Mouse (Mus musculus) embryonic facial prominence, embryonic 15.5 days (tissue): ENCODE data around the gene Raet1e. TPM values are rescaled to one million over a fixed set of nuclear protein-coding genes. Genes with fewer than 3 reads are reported as not detected.
"Not testable (repeated sequence)": the region's sequence is repeated elsewhere in the genome, so short reads cannot be mapped to it uniquely, and the experiment has no call there.

Source experiments
- ATAC-seq: fragments of 200-750 bp; cut with Nextera tagmentation; 2 replicates; pipeline ENCODE4 v1.8.0; 2017; ENCODE audit warnings: low read depth, moderate TSS enrichment; ENCODE audit not compliant: insufficient number of reproducible peaks, low FRiP score, low TSS enrichment
- H3K27ac ChIP-seq: fragments of 300-500 bp; sonication (generic); replicated peaks from 2 replicates; pipeline ENCODE4 v1.5.1; 2015; ENCODE audit warnings: mild to moderate bottlenecking, inconsistent platforms
- H3K27me3 ChIP-seq: fragments of 300-500 bp; sonication (generic); 2 replicates; pipeline ENCODE4 v1.6.1; 2015; ENCODE audit warnings: inconsistent platforms
- H3K36me3 ChIP-seq: fragments of 300-500 bp; sonication (generic); 2 replicates; pipeline ENCODE4 v1.6.1; 2015; ENCODE audit warnings: mild to moderate bottlenecking, inconsistent platforms
- H3K4me1 ChIP-seq: fragments of 300-500 bp; sonication (generic); 2 replicates; pipeline ENCODE4 v1.6.1; 2015; ENCODE audit warnings: inconsistent platforms
- H3K4me2 ChIP-seq: fragments of 300-500 bp; sonication (generic); replicated peaks from 2 replicates; pipeline ENCODE4 v1.6.1; 2015; ENCODE audit warnings: mild to moderate bottlenecking, inconsistent platforms
- H3K4me3 ChIP-seq: fragments of 300-500 bp; sonication (generic); replicated peaks from 2 replicates; pipeline ENCODE4 v1.5.1; 2015; ENCODE audit warnings: mild to moderate bottlenecking, inconsistent platforms
- H3K9ac ChIP-seq: fragments of 300-500 bp; sonication (generic); 2 replicates; pipeline ENCODE4 v1.6.1; 2015; ENCODE audit warnings: inconsistent platforms
- H3K9me3 ChIP-seq: fragments of 300-500 bp; sonication (generic); replicated peaks from 2 replicates; pipeline ENCODE4 v1.6.1; 2016; ENCODE audit warnings: inconsistent platforms
- WGBS: fragments of 180-500 bp; shearing (Covaris S2); methylation state at CpG from one replicate; pipeline ENCODE4 v1.1.7; 2015; 5-methylcytosine and 5-hydroxymethylcytosine counted together
- polyA plus RNA-seq: library from polyadenylated mRNA; unstranded; fragments of >200 nt; fragmentation: Nextera tagmentation; extraction: Ambion mirVana; gene quantifications from 2 replicates; pipeline ENCODE4 v1.2.1, GENCODE M21; 2015

The Raet1e gene
- 5.1 and 5.6 TPM in 2 replicates for polyA plus RNA-seq

- H3K27ac ChIP-seq, H3K9me3 ChIP-seq, H3K36me3 ChIP-seq, H3K9ac ChIP-seq: not testable (repeated sequence)
- Histone ChIP-seq H3K4me2 (peak within 1 kb of the TSS; percentile 56), H3K4me3 (peak within 1 kb of the TSS; percentile 39), H3K4me1 (peaks cover 18% of the 10 kb centered on the region), H3K27me3 (peaks cover 66% of the 10 kb centered on the region)
- peak; percentile 47; the same call in 1 of the 2 replicates for ATAC-seq
- WGBS = 1% methylated on average over 48 of the region's 48 CpGs
Observed at GRCm38 (mm10) chr10:22158310-22158999, at the start of gene Raet1e, which contains the start of gene H60b. TSS of gene Raet1e (plus strand) at chr10:22158569. TSS of gene H60b (plus strand) at chr10:22158586.

GRCm38 (mm10) chr10:22140665-22141280 lies 17.6 kb upstream of the Raet1e start:
- ATAC-seq = no peak

GRCm38 (mm10) chr10:22142194-22142593 lies 16.2 kb upstream of the Raet1e start:
- not testable (repeated sequence) for H3K4me3 ChIP-seq, H3K27ac ChIP-seq, H3K9ac ChIP-seq, H3K27me3 ChIP-seq, H3K9me3 ChIP-seq, H3K4me2 ChIP-seq, H3K36me3 ChIP-seq, H3K4me1 ChIP-seq, ATAC-seq
- 82% methylated on average over 1 of the region's 1 CpGs for WGBS

More at GRCm38 (mm10) chr10:22140665-22141280, 17.6 kb upstream of the Raet1e start:
- Histone ChIP-seq H3K4me3 (peak overlapping the region; percentile 46), H3K9ac (peak overlapping the region; percentile 35; the same call in 1 of the 2 replicates), H3K4me1 (0 out of 2 replicates have a peak, but pooled peaks cover 5% of the 10 kb centered on the region), H3K27me3 (no peaks in the 10 kb centered on the region), H3K27ac (no peak overlapping the region), H3K36me3 (no peaks in the 10 kb centered on the region), H3K4me2 (peak overlapping the region; percentile 74), H3K9me3 (no peaks in the 10 kb centered on the region)
- 0% methylated on average over 19 of the region's 19 CpGs for WGBS

- no peak overlapping the region for H3K4me3 ChIP-seq
- 71% methylated on average over 5 of the region's 5 CpGs for WGBS
Observed at GRCm38 (mm10) chr10:22142926-22143325, 15.4 kb upstream of the Raet1e start.

GRCm38 (mm10) chr10:22148441-22149072 lies 9.8 kb upstream of the Raet1e start:
- Histone ChIP-seq H3K27me3 (peaks cover 26% of the 10 kb centered on the region), H3K9ac (peak overlapping the region; percentile 53), H3K36me3 (no peaks in the 10 kb centered on the region), H3K4me3 (peak overlapping the region; percentile 69), H3K9me3 (no peaks in the 10 kb centered on the region), H3K4me1 (peaks cover 26% of the 10 kb centered on the region), H3K27ac (no peak overlapping the region; the same call in 1 of the 2 replicates), H3K4me2 (peak overlapping the region; percentile 96)
- whole genome bisulfite sequencing = under 1% methylated on average over 50 of the region's 50 CpGs
- ATAC-seq = peak; percentile 84

More at GRCm38 (mm10) chr10:22142926-22143325, 15.4 kb upstream of the Raet1e start:
- ATAC-seq = no peak
- no peak overlapping the region for H3K27ac ChIP-seq
- no peak overlapping the region for H3K9ac ChIP-seq
- no peaks in the 10 kb centered on the region for H3K36me3 ChIP-seq
- H3K4me1 ChIP-seq = 0 out of 2 replicates have a peak, but pooled peaks cover 5% of the 10 kb centered on the region
- no peaks in the 10 kb centered on the region for H3K9me3 ChIP-seq
- no peak overlapping the region for H3K4me2 ChIP-seq
- no peaks in the 10 kb centered on the region for H3K27me3 ChIP-seq

- H3K4me2 ChIP-seq = peak within 1 kb of the TSS; percentile 96
- peaks cover 32% of the 10 kb centered on the region for H3K27me3 ChIP-seq
- 1% methylated on average over 37 of the region's 37 CpGs for WGBS
- ATAC-seq = peak; percentile 66
- peak within 1 kb of the TSS; percentile 69 for H3K4me3 ChIP-seq
- H3K36me3 ChIP-seq = no peaks in the 10 kb centered on the region
- H3K27ac ChIP-seq = no peak within 1 kb of the TSS; the same call in 1 of the 2 replicates
- H3K4me1 ChIP-seq = peaks cover 28% of the 10 kb centered on the region
- no peaks in the 10 kb centered on the region for H3K9me3 ChIP-seq
- peak within 1 kb of the TSS; percentile 53 for H3K9ac ChIP-seq
Observed at GRCm38 (mm10) chr10:22149073-22149690, 9.2 kb upstream of the Raet1e start, which contains the start of gene E030030I06Rik. TSS of gene E030030I06Rik (minus strand) at chr10:22149270.

GRCm38 (mm10) chr10:22149691-22150465 lies 8.5 kb upstream of the Raet1e start:
- Histone ChIP-seq H3K9me3 (no peaks in the 10 kb centered on the region), H3K4me2 (peak overlapping the region; percentile 96), H3K27me3 (peaks cover 35% of the 10 kb centered on the region), H3K4me1 (peaks cover 31% of the 10 kb centered on the region), H3K27ac (no peak overlapping the region), H3K36me3 (no peaks in the 10 kb centered on the region), H3K9ac (no peak overlapping the region), H3K4me3 (peak overlapping the region; percentile 69)
- WGBS = under 1% methylated on average over 50 of the region's 50 CpGs
- no peak for ATAC-seq

GRCm38 (mm10) chr10:22150593-22150992 lies 7.8 kb upstream of the Raet1e start:
- no peaks in the 10 kb centered on the region for H3K36me3 ChIP-seq
- peak overlapping the region; percentile 69 for H3K4me3 ChIP-seq
- no peak for ATAC-seq
- peak overlapping the region; percentile 96 for H3K4me2 ChIP-seq
- H3K9ac ChIP-seq = no peak overlapping the region
- H3K27ac ChIP-seq = no peak overlapping the region
- H3K27me3 ChIP-seq = peaks cover 42% of the 10 kb centered on the region
- H3K9me3 ChIP-seq = no peaks in the 10 kb centered on the region
- WGBS = under 1% methylated on average over 27 of the region's 27 CpGs
- peaks cover 31% of the 10 kb centered on the region for H3K4me1 ChIP-seq

- peaks cover 31% of the 10 kb centered on the region for H3K4me1 ChIP-seq
- H3K4me3 ChIP-seq = peak overlapping the region; percentile 69
- H3K36me3 ChIP-seq, ATAC-seq, H3K27ac ChIP-seq, H3K9ac ChIP-seq, H3K9me3 ChIP-seq: not testable (repeated sequence)
- under 1% methylated on average over 55 of the region's 55 CpGs for WGBS
- H3K4me2 ChIP-seq = peak overlapping the region; percentile 96
- H3K27me3 ChIP-seq = peaks cover 49% of the 10 kb centered on the region
Observed at GRCm38 (mm10) chr10:22151056-22151862, 7.1 kb upstream of the Raet1e start.
